Mouse (Mus musculus) E14TG2a.4 (cell line): ENCODE measurements around the gene Prr13.

Experiments
- CTCF ChIP-seq: conservative IDR thresholded peaks from 2 replicates; pipeline ENCODE4 v1.5.1; 2014; ENCODE audit warnings: low read length
- POU5F1 ChIP-seq: IDR thresholded peaks from 2 replicates; pipeline ENCODE4 v1.6.1; 2014; ENCODE audit warnings: low read length, borderline replicate concordance

DNA sequence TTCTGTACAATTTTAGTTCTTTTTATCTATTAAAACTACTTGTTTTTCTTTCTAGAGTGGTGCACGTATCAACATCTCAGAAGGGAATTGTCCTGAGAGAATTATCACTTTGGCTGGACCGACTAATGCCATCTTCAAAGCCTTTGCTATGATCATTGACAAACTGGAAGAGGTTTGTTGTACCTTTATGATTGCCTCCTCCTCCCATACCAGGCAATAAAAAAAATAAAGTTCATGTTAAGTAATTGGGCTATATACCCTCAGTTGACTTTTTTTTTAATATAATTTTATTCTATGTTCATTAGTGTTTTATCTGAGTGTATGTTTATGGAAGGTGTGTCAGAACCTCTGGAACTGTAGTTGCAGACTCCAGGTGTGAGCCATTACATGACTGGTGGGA lies 15.7 kb downstream of the Prr13 start:
- TF ChIP-seq CTCF (no peak), POU5F1 (no peak)
